Mouse (Mus musculus) retina, postnatal 1 day (tissue): ENCODE measurements at regions not wholly inside any gene's neighbourhood (a gene's known extent, or its start where the extent isn't known, plus 50 kb on each side); places are given as distances from the start of the nearest gene placed in this dataset.

Experiments used
- DNase-seq: peaks from one replicate; pipeline ENCODE4 v3.0.0-alpha.2; 2012

- DNase-seq = no peak
These were observed 154.9 kb upstream of the Gm34302 start for GRCm38 (mm10) chr3:63638572-63638971.

- no peak for DNase-seq
These were observed 154.2 kb upstream of the Gm34302 start for GRCm38 (mm10) chr3:63637913-63638312.

- DNase-seq = no peak
These were observed 144.0 kb upstream of the Gm34302 start for GRCm38 (mm10) chr3:63627724-63628123.

GRCm38 (mm10) chr3:63616127-63616526 lies 132.4 kb upstream of the Gm34302 start:
- peak; percentile 82 for DNase-seq

- DNase-seq = peak; percentile 55
These were observed 130.0 kb upstream of the Gm34302 start for GRCm38 (mm10) chr3:63613652-63614051.

- no peak for DNase-seq
These were observed 129.2 kb upstream of the Gm34302 start for GRCm38 (mm10) chr3:63612767-63613363.

GRCm38 (mm10) chr3:63610113-63610919 lies 126.6 kb upstream of the Gm34302 start:
- peak; percentile 56 for DNase-seq

GRCm38 (mm10) chr3:63609454-63610112 lies 125.9 kb upstream of the Gm34302 start:
- no peak for DNase-seq

GRCm38 (mm10) chr3:63582717-63583696 lies 99.3 kb upstream of the Gm34302 start:
- peak; percentile 81 for DNase-seq

- DNase-seq = no peak
These were observed 98.5 kb upstream of the Gm34302 start for GRCm38 (mm10) chr3:63582180-63582579.

GRCm38 (mm10) chr3:63570607-63571353 lies 87.1 kb upstream of the Gm34302 start:
- DNase-seq = peak; percentile 90

GRCm38 (mm10) chr3:63570082-63570481 lies 86.4 kb upstream of the Gm34302 start:
- no peak for DNase-seq

GRCm38 (mm10) chr3:63569004-63569596 lies 85.4 kb upstream of the Gm34302 start:
- DNase-seq = no peak

- no peak for DNase-seq
These were observed 84.0 kb upstream of the Gm34302 start for GRCm38 (mm10) chr3:63567726-63568125.

- no peak for DNase-seq
These were observed 79.4 kb upstream of the Gm34302 start for GRCm38 (mm10) chr3:63563057-63563456.

- DNase-seq = peak; percentile 46
These were observed 78.9 kb upstream of the Gm34302 start for GRCm38 (mm10) chr3:63562532-63562931.

- no peak for DNase-seq
These were observed 77.1 kb upstream of the Gm34302 start for GRCm38 (mm10) chr3:63560745-63561151.

- no peak for DNase-seq
These were observed 73.1 kb upstream of the Gm34302 start for GRCm38 (mm10) chr3:63556741-63557140.

GRCm38 (mm10) chr3:63554872-63555271 lies 71.2 kb upstream of the Gm34302 start:
- DNase-seq = peak; percentile 85

GRCm38 (mm10) chr3:63553426-63553825 lies 69.7 kb upstream of the Gm34302 start:
- DNase-seq = no peak

- no peak for DNase-seq
These were observed 68.0 kb upstream of the Gm34302 start for GRCm38 (mm10) chr3:63551661-63552060.
